Mouse (Mus musculus): Measurements from ENCODE around the gene Focad. TPM values are rescaled to one million over a fixed set of nuclear protein-coding genes. Genes with fewer than 3 reads are reported as not detected.

Focad gene
- polyA plus RNA-seq, 1 experiment from 2014 or later, result 16.9 TPM

DNA sequence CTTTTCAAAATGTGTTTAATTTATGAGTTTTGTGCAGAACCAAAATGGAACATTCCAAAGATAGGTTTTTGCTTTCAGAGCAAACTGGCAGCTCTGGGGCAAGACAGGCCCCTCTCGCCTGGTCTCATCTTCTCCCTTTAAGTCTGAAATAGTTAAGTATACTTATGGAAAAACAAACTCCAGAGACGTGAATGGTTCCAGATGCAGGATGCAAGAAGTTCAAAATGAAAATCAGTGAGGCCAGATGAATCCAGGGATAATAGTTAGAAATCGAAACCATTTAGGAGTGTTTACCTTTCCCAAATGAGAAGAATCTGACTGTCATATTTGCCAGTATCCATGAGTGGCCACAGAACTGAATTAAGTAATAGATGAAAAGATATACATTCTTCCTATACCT lies 342.7 kb downstream of the Focad start:
- peaks cover 14% of the 10 kb centered on the region for H3K4me1 ChIP-seq
- no peaks in the 10 kb centered on the region for H3K9me3 ChIP-seq (replicated peaks)
- WGBS, result 38% methylated on average over 3 of the region's 3 CpGs
- H3K9ac ChIP-seq, result no peak overlapping the region
- H3K27me3 ChIP-seq, result no peaks in the 10 kb centered on the region
- no peak for ATAC-seq (ENCODE audit: insufficient number of reproducible peaks, low FRiP score, low TSS enrichment, low read depth)
- H3K4me3 ChIP-seq (replicated peaks), result no peak overlapping the region
- H3K27ac ChIP-seq (replicated peaks), result peak overlapping the region; percentile 52
- peak overlapping the region; percentile 67; the same call in 1 of the 2 replicates for H3K4me2 ChIP-seq (replicated peaks)
- no peaks in the 10 kb centered on the region for H3K36me3 ChIP-seq

- peaks cover 14% of the 10 kb centered on the region for H3K4me1 ChIP-seq
- no peaks in the 10 kb centered on the region for H3K27me3 ChIP-seq
- peak overlapping the region; percentile 46 for H3K4me3 ChIP-seq (replicated peaks)
- WGBS, result 44% methylated on average over 2 of the region's 2 CpGs
- ATAC-seq (ENCODE audit: insufficient number of reproducible peaks, low FRiP score, low TSS enrichment, low read depth), result no peak
- H3K9ac ChIP-seq, result peak overlapping the region; percentile 29; the same call in 1 of the 2 replicates
- no peaks in the 10 kb centered on the region for H3K36me3 ChIP-seq
- peak overlapping the region; percentile 67 for H3K4me2 ChIP-seq (replicated peaks)
- no peaks in the 10 kb centered on the region for H3K9me3 ChIP-seq (replicated peaks)
- peak overlapping the region; percentile 63 for H3K27ac ChIP-seq (replicated peaks)
These were observed 343.5 kb downstream of the Focad start for GRCm38 (mm10) chr4:88437917-88438316.

DNA sequence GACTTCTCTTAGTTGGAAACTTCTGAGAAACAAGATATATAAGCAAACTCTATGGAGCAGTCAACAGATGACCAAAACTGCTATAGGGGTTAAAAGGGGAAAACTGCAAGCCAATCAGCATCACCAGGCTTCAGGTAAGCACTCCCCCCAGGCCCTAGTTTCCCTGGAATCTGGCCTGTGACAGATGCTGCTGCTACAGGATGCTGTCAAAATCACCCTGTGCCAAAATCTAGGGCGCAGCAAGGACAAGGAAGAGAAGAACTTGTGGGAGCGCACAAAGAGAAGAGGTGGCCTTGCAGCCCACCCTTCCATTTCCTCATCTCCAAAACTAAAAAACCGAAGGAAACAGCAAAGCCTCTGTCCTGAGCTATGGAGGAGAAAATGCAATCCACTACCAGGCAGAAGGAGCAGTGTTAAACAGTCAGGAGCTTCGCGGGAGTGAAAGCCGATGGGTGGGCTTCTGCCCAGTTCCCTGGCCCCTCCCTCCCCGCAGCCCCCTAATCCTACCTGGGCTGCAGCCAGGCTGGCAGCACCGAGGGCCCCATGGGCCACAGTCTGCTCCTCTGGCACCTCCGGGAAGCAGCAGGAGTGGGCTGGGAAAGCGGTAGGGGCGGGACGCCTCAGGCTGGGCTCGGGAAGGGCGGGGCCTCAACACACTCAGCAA lies 344.0 kb downstream of the Focad start, which contains the start of gene Hacd4:
TSS of gene Hacd4 (minus strand) at position 603 of the 664 bp plus-strand sequence.
- ATAC-seq (ENCODE audit: insufficient number of reproducible peaks, low FRiP score, low TSS enrichment, low read depth), result peak; percentile 86
- Histone ChIP-seq H3K4me2 (replicated peaks) (peak within 1 kb of the TSS; percentile 67), H3K4me1 (peaks cover 14% of the 10 kb centered on the region), H3K27me3 (no peaks in the 10 kb centered on the region), H3K4me3 (replicated peaks) (peak within 1 kb of the TSS; percentile 46), H3K27ac (replicated peaks) (peak within 1 kb of the TSS; percentile 63), H3K9me3 (replicated peaks) (no peaks in the 10 kb centered on the region), H3K36me3 (no peaks in the 10 kb centered on the region), H3K9ac (peak within 1 kb of the TSS; percentile 29)
- whole genome bisulfite sequencing, result 3% methylated on average over 14 of the region's 14 CpGs

DNA sequence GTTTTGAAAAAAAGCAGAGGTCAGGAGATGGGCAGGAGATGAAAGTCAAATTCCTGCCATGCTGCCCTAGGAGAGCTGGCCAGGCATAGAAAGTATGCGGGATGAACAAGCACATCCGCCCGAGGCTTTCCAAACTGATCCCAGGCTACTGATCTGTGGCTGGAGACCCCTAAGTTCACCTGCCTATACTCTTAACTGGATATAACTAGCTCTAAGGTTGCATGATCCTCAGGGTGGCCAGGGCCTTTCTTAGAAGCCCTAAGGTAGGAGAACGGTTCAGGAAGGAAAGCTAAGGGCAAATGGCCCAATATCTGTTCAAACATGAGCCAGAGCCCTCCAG lies 344.5 kb downstream of the Focad start:
- Histone ChIP-seq H3K36me3 (no peaks in the 10 kb centered on the region), H3K4me1 (peaks cover 14% of the 10 kb centered on the region), H3K9ac (peak overlapping the region; percentile 29; the same call in 1 of the 2 replicates), H3K4me2 (replicated peaks) (peak overlapping the region; percentile 67), H3K9me3 (replicated peaks) (no peaks in the 10 kb centered on the region), H3K27me3 (no peaks in the 10 kb centered on the region), H3K4me3 (replicated peaks) (peak overlapping the region; percentile 46), H3K27ac (replicated peaks) (peak overlapping the region; percentile 63; the same call in 1 of the 2 replicates)
- 7% methylated on average over 4 of the region's 4 CpGs for WGBS
- ATAC-seq (ENCODE audit: insufficient number of reproducible peaks, low FRiP score, low TSS enrichment, low read depth), result no peak

- WGBS, result 84% methylated on average over 6 of the region's 6 CpGs
- no peak overlapping the region for H3K4me2 ChIP-seq (replicated peaks)
- no peak overlapping the region for H3K27ac ChIP-seq (replicated peaks)
- peaks cover 14% of the 10 kb centered on the region for H3K4me1 ChIP-seq
- no peak overlapping the region for H3K9ac ChIP-seq
- no peaks in the 10 kb centered on the region for H3K9me3 ChIP-seq (replicated peaks)
- ATAC-seq (ENCODE audit: insufficient number of reproducible peaks, low FRiP score, low TSS enrichment, low read depth), result no peak
- H3K27me3 ChIP-seq, result no peaks in the 10 kb centered on the region
- H3K36me3 ChIP-seq, result no peaks in the 10 kb centered on the region
- no peak overlapping the region for H3K4me3 ChIP-seq (replicated peaks)
These were observed 345.3 kb downstream of the Focad start for GRCm38 (mm10) chr4:88439669-88440123.

- Histone ChIP-seq H3K4me2 (replicated peaks) (no peak overlapping the region), H3K27ac (replicated peaks) (no peak overlapping the region), H3K4me1 (peaks cover 14% of the 10 kb centered on the region), H3K27me3 (no peaks in the 10 kb centered on the region), H3K4me3 (replicated peaks) (no peak overlapping the region), H3K9ac (no peak overlapping the region), H3K9me3 (replicated peaks) (no peaks in the 10 kb centered on the region), H3K36me3 (no peaks in the 10 kb centered on the region)
- ATAC-seq (ENCODE audit: insufficient number of reproducible peaks, low FRiP score, low TSS enrichment, low read depth), result no peak
- 89% methylated on average over 7 of the region's 7 CpGs for WGBS
These were observed 346.4 kb downstream of the Focad start for GRCm38 (mm10) chr4:88440814-88441213.

DNA sequence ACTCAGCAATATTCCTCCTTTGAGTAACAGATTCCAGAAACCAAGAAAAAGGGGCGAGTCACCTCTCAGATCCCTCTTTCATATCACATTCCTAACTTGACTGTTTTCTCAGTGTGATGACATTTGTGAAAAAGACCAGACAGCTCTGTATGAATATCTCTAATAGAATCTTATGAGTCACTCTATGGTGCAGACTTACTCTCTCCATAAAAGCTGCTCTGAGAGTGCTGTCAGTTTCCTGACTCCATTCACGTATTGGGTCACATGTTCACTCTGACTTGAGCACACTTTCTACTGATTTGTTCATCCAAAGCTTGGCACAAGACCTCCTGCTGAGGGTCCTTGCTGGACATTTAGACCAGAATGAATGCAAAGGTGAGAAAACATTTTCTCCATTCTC lies 354.5 kb downstream of the Focad start:
- Histone ChIP-seq H3K27me3 (no peaks in the 10 kb centered on the region), H3K4me2 (replicated peaks) (no peak overlapping the region), H3K36me3 (no peaks in the 10 kb centered on the region), H3K4me3 (replicated peaks) (no peak overlapping the region), H3K9ac (no peak overlapping the region), H3K9me3 (replicated peaks) (no peaks in the 10 kb centered on the region), H3K27ac (replicated peaks) (no peak overlapping the region), H3K4me1 (no peaks in the 10 kb centered on the region)
- 58% methylated on average over 2 of the region's 2 CpGs for WGBS
- no peak for ATAC-seq (ENCODE audit: insufficient number of reproducible peaks, low FRiP score, low TSS enrichment, low read depth)

DNA sequence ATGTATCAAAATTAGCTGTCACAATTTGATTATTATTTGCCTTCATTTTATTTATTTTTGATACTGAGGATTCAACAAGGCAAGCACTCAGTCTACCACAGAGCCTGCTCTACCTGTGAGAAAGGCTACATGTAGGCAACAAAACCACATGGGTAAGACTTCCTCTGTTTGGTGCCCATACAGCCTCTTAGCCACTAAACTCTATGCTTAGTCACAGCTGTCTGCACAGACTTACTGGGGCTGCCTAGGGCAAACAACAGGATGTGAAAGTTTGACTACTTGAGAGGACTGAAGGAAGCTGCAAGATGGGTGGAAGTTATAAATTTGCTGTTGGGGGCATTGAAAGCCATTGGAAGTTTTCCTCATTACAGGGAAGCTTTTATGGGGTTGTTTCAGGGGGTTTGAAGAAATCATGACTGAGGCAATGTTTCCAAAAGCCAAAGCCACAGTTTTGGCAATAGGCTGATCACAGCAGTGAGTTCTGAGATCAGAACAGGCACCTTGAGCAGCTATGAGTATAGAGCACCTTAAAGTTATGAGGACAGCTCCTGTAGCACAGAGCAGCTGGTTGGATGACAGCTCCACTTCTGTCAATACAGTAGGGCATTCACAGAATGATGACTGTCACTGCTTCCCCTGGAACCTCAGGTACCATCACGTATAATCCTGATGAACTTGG lies 355.8 kb downstream of the Focad start:
- no peak for ATAC-seq (ENCODE audit: insufficient number of reproducible peaks, low FRiP score, low TSS enrichment, low read depth)
- Histone ChIP-seq H3K9me3 (replicated peaks) (no peaks in the 10 kb centered on the region), H3K4me2 (replicated peaks) (no peak overlapping the region), H3K9ac (no peak overlapping the region), H3K4me3 (replicated peaks) (no peak overlapping the region), H3K27ac (replicated peaks) (no peak overlapping the region), H3K27me3 (no peaks in the 10 kb centered on the region), H3K4me1 (no peaks in the 10 kb centered on the region), H3K36me3 (no peaks in the 10 kb centered on the region)
- 92% methylated on average over 1 of the region's 1 CpGs for WGBS

DNA sequence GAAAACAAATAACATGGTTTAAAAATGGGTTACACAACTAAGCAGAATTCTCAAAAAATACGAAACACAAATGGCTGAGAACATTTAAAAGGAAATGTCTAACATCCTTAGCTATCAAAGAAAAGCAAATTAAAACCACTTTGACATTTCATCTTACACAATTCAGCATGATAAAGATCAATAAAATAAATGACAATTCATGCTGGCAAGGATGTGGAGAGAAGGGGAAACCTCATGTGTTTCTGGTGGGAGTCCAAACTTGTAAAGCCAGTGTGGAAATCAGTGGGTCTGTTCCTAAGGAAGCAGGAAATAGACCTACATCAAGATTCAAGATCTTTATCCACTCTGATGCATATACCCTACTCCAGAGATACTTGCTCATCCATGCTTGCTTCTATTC lies 363.7 kb downstream of the Focad start:
- Histone ChIP-seq H3K4me2 (replicated peaks) (no peak overlapping the region), H3K9ac (no peak overlapping the region), H3K9me3 (replicated peaks) (no peaks in the 10 kb centered on the region), H3K4me1 (peaks cover 2% of the 10 kb centered on the region), H3K36me3 (no peaks in the 10 kb centered on the region), H3K27me3 (no peaks in the 10 kb centered on the region), H3K4me3 (replicated peaks) (no peak overlapping the region), H3K27ac (replicated peaks) (no peak overlapping the region)
- 78% methylated on average over 1 of the region's 1 CpGs for WGBS
- ATAC-seq (ENCODE audit: insufficient number of reproducible peaks, low FRiP score, low TSS enrichment, low read depth), result no peak

GRCm38 (mm10) chr4:88458673-88459072 lies 364.2 kb downstream of the Focad start:
- no peak for ATAC-seq (ENCODE audit: insufficient number of reproducible peaks, low FRiP score, low TSS enrichment, low read depth)
- H3K9ac ChIP-seq, result no peak overlapping the region
- no peaks in the 10 kb centered on the region for H3K36me3 ChIP-seq
- H3K27me3 ChIP-seq, result no peaks in the 10 kb centered on the region
- H3K27ac ChIP-seq (replicated peaks), result no peak overlapping the region
- WGBS, result 62% methylated on average over 2 of the region's 2 CpGs
- no peaks in the 10 kb centered on the region for H3K9me3 ChIP-seq (replicated peaks)
- H3K4me2 ChIP-seq (replicated peaks), result no peak overlapping the region
- H3K4me3 ChIP-seq (replicated peaks), result no peak overlapping the region
- peaks cover 6% of the 10 kb centered on the region for H3K4me1 ChIP-seq

All from embryonic facial prominence, embryonic 15.5 days (tissue).